Mouse (Mus musculus) brain, embryonic 14.5 days (tissue): Measurements from ENCODE around the gene Scgb1b19. TPM values are rescaled to one million over a fixed set of nuclear protein-coding genes. Genes with fewer than 3 reads are reported as not detected.
"Not testable (repeated sequence)": the region's sequence is repeated elsewhere in the genome, so short reads cannot be mapped to it uniquely, and the experiment has no call there.

Experiments used
- DNase-seq: peaks from one replicate; pipeline ENCODE4 v3.0.0-alpha.2; 2011; ENCODE audit warnings: low read depth
- polyA plus RNA-seq: library from polyadenylated mRNA; depleted of rRNA; stranded (reverse); fragments of >200 nt; gene quantifications from 2 replicates; pipeline ENCODE4 v1.2.3, GENCODE M21; 2012; rRNA removed

Gene Scgb1b19
- not detected in 2 replicates for polyA plus RNA-seq

DNA sequence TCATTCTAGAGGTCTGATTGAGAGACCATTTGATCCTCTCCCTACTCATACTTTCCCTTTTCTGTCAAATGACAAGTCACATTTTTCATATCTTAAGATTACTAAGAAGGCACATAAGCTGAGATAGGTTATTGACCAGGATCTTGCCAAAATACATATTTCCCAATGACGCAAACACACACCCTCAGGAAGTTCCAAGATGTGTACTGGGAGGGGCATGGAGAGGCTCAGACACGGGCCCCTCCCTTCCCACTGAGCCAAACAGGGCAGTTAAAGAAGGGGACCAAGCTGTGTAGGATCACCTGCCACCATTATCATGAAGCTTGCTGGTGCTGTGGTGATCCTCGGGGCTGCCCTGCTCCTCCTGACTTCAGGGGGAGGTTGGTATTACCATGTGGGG, at the start of gene Scgb1b19:
Scgb1b19 (plus strand) TSS at position 301 of the 400 bp plus-strand sequence.
- not testable (repeated sequence) for DNase-seq

DNA sequence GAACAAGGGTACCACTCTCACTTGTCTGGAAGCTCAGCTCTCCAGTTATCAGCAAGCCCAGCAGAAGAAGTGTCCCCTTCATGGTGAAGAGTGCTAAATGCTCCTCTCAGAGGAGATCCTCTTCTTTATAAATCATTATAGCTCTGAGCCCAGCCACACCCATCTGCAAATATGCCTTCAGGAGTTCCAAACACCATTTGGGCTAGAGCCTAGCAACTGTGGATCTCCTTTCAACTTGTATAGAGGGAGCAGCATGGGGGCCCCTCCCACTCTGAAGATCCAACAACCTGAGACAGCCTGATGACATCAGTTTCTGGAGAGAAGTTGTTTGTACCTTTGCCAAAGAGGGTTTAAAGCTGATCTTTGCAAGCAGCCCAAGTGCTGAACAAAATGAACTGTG, 6.9 kb upstream of the Scgb1b19 start, which contains the start of gene Scgb2b19:
Scgb2b19 (minus strand) TSS at position 101 of the 400 bp plus-strand sequence.
- DNase-seq, result not testable (repeated sequence)

Other genes with a start within 250 kb of the Scgb1b19 start
- not detected in 2 replicates for gene Scgb2b17, start 230.7 kb upstream of the Scgb1b19 start, polyA plus RNA-seq
- gene Scgb1b17, start 223.8 kb upstream of the Scgb1b19 start, polyA plus RNA-seq, result not detected in 2 replicates
- not detected in 2 replicates for gene Scgb2b18, start 113.4 kb upstream of the Scgb1b19 start, polyA plus RNA-seq
- not detected in 2 replicates for gene Scgb1b18, start 101.7 kb upstream of the Scgb1b19 start, polyA plus RNA-seq
- gene Scgb2b19, start 7.0 kb upstream of the Scgb1b19 start, polyA plus RNA-seq, result not detected in 2 replicates
- gene Scgb2b20, start 79.0 kb downstream of the Scgb1b19 start, polyA plus RNA-seq, result not detected in 2 replicates
- gene Scgb1b20, start 85.9 kb downstream of the Scgb1b19 start, polyA plus RNA-seq, result not detected in 2 replicates
- gene Scgb2b21, start 233.2 kb downstream of the Scgb1b19 start, polyA plus RNA-seq, result not detected in 2 replicates